Mouse (Mus musculus): ENCODE measurements around the gene Pi16. TPM values are rescaled to one million over a fixed set of nuclear protein-coding genes. Genes with fewer than 3 reads are reported as not detected.

The Pi16 gene
- 0.13 TPM for polyA plus RNA-seq (2017; shearing (Covaris generic))

DNA sequence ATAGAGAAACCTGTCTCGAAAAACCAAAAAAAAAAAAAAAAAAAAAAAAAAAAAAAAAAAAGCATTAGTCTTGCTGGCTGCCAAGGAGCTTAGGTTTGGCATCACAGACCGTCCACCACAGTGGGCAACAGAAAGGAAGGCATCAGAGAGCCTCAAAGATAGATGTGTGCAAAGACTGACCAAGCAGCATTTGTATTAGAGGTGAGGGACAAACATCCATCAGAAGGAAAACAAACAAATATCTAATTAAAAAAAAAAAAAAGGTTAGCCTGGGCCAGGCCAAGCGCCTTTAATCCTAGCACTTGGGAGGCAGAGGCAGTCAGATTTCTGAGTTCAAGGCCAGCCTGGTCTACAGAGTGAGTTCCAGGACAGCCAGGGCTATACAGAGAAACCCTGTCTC is at the start of gene Pi16:
TSS of gene Pi16 (plus strand) at position 301 of the 400 bp plus-strand sequence.

DNA sequence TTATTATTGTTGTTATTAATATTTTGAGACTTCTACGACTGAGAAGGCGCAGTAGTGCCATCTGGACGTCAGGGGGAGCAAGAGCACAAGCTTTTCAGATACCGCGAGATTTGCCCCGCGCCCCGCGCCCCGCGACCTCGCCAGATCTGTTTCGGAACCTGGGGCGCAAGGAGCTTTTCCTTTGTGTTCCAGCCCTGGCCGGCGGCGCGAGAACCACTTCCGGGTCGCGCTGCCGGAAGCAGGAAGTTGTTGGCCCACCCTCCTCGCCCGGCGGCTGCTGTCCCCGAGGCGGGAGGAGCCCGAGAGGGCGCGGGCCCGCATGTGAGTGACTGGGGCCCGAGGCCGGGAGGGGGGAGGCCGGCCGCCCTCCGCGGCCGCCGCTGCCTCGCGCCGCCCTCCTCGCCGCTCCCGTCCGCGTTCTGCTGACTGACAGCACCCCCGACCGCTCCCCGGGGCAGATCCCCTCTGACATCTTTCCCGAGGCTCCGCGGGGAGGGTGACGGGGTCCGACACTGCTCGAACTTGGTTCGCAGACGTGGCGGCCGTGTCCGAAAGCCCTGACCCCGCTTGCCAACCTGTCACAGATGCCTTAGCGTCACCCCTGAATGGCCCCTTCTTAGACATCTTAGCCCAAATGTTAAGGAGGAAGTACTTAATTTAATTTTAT is 48.7 kb upstream of the Pi16 start, which contains the start of gene BC004004:
TSS of gene BC004004 (plus strand) at position 107 of the 667 bp plus-strand sequence.

DNA sequence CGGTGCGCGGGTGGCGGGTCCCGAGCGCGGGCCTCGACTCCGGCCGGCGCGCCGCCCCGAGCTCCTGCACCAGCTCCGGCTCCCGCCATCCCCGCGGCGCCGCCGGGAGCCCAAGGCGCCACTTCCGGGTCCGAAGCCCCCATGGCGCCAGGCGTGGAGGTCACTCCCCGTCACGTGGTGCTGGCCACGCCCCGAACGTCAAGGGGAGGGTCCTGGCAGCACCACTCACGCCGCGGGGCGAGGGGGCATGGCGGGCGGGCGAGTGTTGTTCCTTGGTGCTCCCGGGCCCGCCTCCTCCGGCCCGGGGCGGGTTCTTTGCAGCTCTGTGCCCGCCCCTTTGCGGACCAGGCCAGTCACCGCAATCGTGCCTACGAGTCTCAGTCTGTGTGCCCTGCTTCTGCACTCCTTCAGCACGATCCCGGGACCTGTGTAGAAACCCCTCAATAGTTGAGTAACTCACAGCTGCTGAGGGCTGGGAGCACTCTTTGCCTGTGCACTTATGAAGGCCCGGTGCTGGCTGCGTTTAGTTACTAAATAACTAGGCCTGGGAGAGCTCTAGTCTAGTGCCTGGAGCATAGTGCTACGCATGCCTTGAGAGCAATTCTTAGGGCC is 30.3 kb downstream of the Pi16 start, which contains the start of gene Mtch1:
TSS of gene Mtch1 (minus strand) at position 290 of the 612 bp plus-strand sequence.

DNA sequence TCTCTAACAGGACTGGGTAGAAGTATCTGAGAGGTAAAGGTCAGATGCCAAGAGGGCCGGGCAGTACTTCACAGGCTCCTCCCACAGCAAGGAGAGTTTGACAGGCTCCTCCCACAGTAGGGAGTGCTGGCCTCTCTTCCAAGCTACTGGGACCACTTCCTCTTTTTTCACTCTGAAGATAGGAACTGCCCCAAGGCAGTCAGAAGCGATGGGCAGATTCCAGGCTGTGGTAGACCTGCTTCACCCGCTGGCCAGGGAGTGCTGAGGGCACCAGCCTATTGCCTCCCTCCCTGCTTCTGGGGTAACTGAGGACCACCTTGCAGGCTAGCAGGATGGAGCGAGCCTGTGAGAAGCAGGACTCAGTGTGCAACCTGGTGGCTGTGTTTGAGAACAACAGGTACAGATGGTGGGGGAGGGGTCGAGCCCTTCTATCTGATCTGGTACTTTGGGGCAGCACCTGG is 43.3 kb downstream of the Pi16 start, which contains the start of gene Fgd2:
TSS of gene Fgd2 (plus strand) at position 154 of the 461 bp plus-strand sequence.

Other genes with a start within 250 kb of the Pi16 start
- gene Cdkn1a, start 226.7 kb upstream of the Pi16 start, polyA plus RNA-seq (2017; shearing (Covaris generic)), result 5.0 TPM
- gene Rab44, start 203.5 kb upstream of the Pi16 start, polyA plus RNA-seq (2017; shearing (Covaris generic)), result not detected
- gene Cpne5, start 79.5 kb upstream of the Pi16 start, polyA plus RNA-seq (2017; shearing (Covaris generic)), result 1.7 TPM
- 102 TPM for gene Ppil1, start 53.5 kb upstream of the Pi16 start, polyA plus RNA-seq (2017; shearing (Covaris generic))
- 141 TPM for gene BC004004, start 48.9 kb upstream of the Pi16 start, polyA plus RNA-seq (2017; shearing (Covaris generic))
- gene Mtch1, start 30.3 kb downstream of the Pi16 start, polyA plus RNA-seq (2017; shearing (Covaris generic)), result 7.5 TPM
- 1.5 TPM for gene Fgd2, start 43.2 kb downstream of the Pi16 start, polyA plus RNA-seq (2017; shearing (Covaris generic))
- 39.5 TPM for gene Pim1, start 173.1 kb downstream of the Pi16 start, polyA plus RNA-seq (2017; shearing (Covaris generic))
- 0.18 TPM for gene Gm17657, start 232.0 kb downstream of the Pi16 start, polyA plus RNA-seq (2017; shearing (Covaris generic))
- gene Tbc1d22b, start 232.1 kb downstream of the Pi16 start, polyA plus RNA-seq (2017; shearing (Covaris generic)), result 37.2 TPM
- 6.5 TPM for gene Tmem217, start 234.7 kb downstream of the Pi16 start, polyA plus RNA-seq (2017; shearing (Covaris generic))

Measured in activated CD4-positive, CD25-positive, alpha-beta regulatory T cell, adult 9 weeks (primary cell).